Mouse (Mus musculus): ENCODE data around the gene Mfsd4b1.

- TF ChIP-seq POLR2A (IDR thresholded peaks at IDR 0.05; ENCODE audit: borderline replicate concordance, insufficient read depth, low read length) = no peak
- TF ChIP-seq CTCF (IDR thresholded peaks at IDR 0.05; ENCODE audit: borderline replicate concordance, insufficient read depth, low read depth, low read length) = no peak
These were observed 46.8 kb downstream of the Mfsd4b1 start for GRCm38 (mm10) chr10:39978231-39978630.
